Mouse (Mus musculus) liver, embryonic 14.5 days (tissue): ENCODE data around the gene Obox5.
"Not testable (repeated sequence)": the region's sequence is repeated elsewhere in the genome, so short reads cannot be mapped to it uniquely, and the experiment has no call there.

Source experiments
- CTCF ChIP-seq: IDR thresholded peaks from 2 replicates; pipeline ENCODE4 v1.5.1; 2016; ENCODE audit warnings: antibody characterized with exemption, low read depth, control low read depth
- EP300 ChIP-seq: IDR thresholded peaks from 2 replicates; pipeline ENCODE4 v1.6.1; 2016; ENCODE audit warnings: antibody characterized with exemption, low read depth

DNA sequence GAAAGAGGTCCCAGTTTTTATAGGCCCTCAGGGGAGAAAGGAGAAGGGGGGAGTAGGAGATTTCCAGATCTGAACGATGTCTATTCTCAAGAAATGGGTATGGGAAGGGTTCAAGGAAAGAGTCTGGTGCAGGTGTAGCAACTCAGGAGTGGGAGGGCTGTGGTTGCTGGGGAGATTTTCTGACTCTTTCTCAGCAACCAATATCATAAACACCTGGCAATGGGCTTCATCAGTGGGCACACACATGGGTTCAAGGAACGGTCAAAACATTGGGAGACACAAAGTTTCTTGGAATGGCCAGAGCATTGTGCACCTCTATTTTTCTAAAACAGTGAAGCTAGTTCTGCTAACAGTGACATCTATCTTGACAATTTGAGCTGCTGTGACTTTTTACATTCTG, at the start of gene Obox5:
- TF ChIP-seq CTCF, EP300: not testable (repeated sequence)
